Mouse (Mus musculus): ENCODE data around the gene Rwdd4a.

Gene Rwdd4a

DNA sequence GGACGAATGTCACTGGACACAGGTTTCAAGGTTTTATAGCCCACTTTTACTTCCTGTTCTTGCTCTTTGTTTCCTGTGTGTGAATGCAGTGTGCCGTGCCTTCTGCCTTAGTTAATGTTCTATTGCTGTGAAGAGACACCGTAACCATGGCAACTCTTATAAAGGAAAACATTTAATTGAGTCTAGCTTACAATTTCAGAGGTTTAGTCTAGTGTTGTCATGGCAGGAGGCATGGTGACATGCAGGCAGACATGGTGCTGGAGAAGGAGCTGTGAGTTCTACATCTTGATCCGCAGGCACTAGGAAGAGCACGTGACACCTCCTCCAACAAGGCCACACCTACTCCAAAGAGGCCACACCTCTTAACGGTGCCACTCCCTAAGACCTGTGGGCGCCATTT, 48.0 kb downstream of the Rwdd4a start:
- no peak for DNase-seq (ENCODE audit: low read depth, low spot score)

DNA sequence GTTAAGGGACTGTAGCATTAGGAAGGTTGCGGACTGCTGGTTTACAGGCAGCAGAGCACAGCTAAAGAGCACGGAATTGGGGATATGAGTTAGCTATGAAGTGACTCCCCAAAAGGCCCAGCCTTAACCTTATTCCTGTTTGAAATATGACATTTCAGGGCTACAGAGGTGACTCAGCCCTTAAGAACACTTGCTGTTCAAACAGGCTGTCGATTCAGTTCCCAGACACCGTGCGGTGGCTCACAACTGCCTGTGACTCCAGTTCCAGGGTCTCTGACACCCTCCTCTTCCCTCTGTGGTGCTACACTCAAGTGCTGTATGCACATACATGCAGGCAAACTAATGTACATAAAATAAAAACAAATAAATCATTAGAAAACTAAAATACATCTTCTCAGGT, 55.2 kb downstream of the Rwdd4a start:
- no peak for DNase-seq (ENCODE audit: low read depth, low spot score)

DNA sequence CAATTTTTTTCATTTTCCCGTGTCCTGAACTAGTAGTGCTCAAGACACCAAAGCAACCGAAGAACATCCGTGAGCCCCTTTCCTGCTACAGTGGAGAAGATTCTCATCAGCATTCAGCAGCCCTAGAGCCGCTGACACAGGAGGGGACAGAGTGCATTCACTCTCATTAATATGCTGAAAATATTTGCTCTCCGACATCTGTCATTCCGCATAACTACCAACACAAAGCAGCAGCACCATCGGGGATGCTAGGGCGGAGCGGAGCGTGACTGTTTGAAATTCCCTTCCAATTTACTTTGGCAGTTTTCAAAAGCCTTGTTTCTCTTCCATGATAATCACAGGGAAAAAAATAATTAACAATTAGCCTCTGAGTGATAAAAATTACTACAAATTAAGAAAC, 56.9 kb downstream of the Rwdd4a start:
- no peak for DNase-seq (ENCODE audit: low read depth, low spot score)

DNA sequence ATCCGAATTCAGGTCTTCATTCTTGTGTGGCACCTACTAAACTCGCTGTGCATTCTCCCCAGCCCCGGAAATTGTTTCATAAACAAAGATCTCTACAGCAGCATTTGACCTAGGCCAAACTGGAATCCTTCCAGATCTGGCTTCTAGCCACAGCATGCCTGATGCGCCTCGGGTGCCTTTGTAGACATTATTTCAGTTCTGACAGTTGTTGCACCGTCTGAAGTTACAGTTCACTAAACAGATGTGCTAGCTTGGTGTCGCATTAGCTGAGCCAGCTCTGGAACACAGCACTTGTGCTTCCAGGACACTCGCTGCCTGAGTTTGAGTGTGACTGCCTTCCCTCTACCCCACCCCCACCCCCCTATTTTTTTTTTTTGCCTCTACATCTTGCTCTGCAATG, 67.2 kb downstream of the Rwdd4a start:
- DNase-seq (ENCODE audit: low read depth, low spot score) = no peak

Data from c-Kit-negative CD71-positive TER-119-positive erythroid progenitor cells, embryonic 14.5 days (primary cell).